Mouse (Mus musculus) layer of hippocampus, adult 2 months (tissue): ENCODE measurements around the gene Epb41. TPM values are rescaled to one million over a fixed set of nuclear protein-coding genes. Genes with fewer than 3 reads are reported as not detected.
A peak's percentile ranks its signal among the peaks of the same experiment; 100 is the strongest.

Experiments
- DNase-seq, 2 experiments: peaks; one replicate each; pipeline ENCODE4 v3.0.0; 2022; ENCODE audit warnings: low spot score in 2 of 2
- H3K27ac ChIP-seq: fragments of 200-600 bp; 2 replicates; pipeline ENCODE4 v1.8.1; 2022
- H3K4me3 ChIP-seq: fragments of 200-600 bp; 2 replicates; pipeline ENCODE4 v1.8.1; 2022; ENCODE audit warnings: mild to moderate bottlenecking
- CTCF ChIP-seq: fragments of 200-600 bp; conservative IDR thresholded peaks from 2 replicates; pipeline ENCODE4 v1.8.1; 2022; ENCODE audit warnings: antibody characterized with exemption, mild to moderate bottlenecking, moderate library complexity
- total RNA-seq, 2 experiments: library from RNA; stranded (reverse); gene quantifications; 2 replicates each; pipeline ENCODE4 v1.2.3; 2021

The Epb41 gene
- total RNA-seq, 2 experiments from 2014 or later, result 21.5 to 23.2 TPM

- DNase-seq, result no peak
- no peak for TF ChIP-seq CTCF
- no peak overlapping the region for H3K4me3 ChIP-seq
- no peak overlapping the region for H3K27ac ChIP-seq
Observed at GRCm38 (mm10) chr4:131917010-131917555, 158.0 kb downstream of the Epb41 start.

DNA sequence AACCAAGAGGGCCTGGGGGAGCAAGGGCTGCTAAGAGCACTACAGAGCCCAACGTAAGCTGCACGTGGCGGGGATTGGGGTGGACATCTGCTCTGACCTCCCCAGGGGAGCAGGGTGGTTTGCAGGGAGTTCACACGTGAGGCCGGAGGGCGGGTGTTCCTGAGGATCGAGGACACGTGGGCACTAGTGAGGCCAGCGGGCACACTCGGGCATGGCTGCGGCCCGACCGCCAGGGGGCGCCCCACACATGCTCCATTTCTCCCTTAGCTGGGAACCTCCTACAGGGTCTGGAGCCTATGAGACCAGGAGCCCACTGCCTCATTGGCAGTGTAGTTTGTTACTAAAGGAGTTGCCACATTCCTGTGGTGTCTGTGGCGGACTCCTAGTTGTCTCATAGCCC is 158.7 kb downstream of the Epb41 start:
- Histone ChIP-seq H3K4me3 (no peak overlapping the region), H3K27ac (no peak overlapping the region)
- DNase-seq, result peak; percentile 39 to 82
- peak; percentile 96 for TF ChIP-seq CTCF

DNA sequence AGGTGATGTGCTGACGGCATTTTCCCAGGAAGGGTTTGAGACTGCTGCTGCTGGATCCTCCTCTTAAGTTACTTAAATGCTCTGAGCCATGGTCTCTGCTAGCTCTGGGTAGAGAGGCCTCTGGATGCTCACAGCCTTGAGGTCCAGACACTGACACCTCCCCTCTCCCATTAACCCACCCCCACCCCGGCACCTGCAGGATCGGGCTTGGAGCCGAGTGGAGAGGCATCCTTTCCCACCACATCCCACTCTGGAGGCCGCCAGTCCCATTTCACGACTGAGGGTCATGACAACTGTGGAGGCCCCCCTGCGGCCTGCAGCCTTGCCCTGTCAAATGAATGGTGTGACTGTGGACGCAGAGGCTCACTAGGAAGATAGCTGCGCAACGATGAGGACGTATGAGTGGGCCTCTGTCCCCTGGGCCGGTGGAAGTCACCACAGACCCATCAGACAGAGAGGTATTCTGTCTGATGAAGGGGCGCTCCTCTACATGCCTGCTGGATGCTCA is 159.2 kb downstream of the Epb41 start:
- DNase-seq, result no peak
- H3K27ac ChIP-seq, result no peak overlapping the region
- H3K4me3 ChIP-seq, result no peak overlapping the region
- TF ChIP-seq CTCF, result no peak

- Histone ChIP-seq H3K27ac (no peak overlapping the region), H3K4me3 (peak overlapping the region; percentile 30)
- no peak for DNase-seq
- TF ChIP-seq CTCF, result no peak
Observed at GRCm38 (mm10) chr4:131914891-131915469, 160.1 kb downstream of the Epb41 start.

- no peak overlapping the region for H3K4me3 ChIP-seq
- no peak for DNase-seq
- no peak for TF ChIP-seq CTCF
- H3K27ac ChIP-seq, result no peak overlapping the region
Observed at GRCm38 (mm10) chr4:131914046-131914643, 161.0 kb downstream of the Epb41 start.

DNA sequence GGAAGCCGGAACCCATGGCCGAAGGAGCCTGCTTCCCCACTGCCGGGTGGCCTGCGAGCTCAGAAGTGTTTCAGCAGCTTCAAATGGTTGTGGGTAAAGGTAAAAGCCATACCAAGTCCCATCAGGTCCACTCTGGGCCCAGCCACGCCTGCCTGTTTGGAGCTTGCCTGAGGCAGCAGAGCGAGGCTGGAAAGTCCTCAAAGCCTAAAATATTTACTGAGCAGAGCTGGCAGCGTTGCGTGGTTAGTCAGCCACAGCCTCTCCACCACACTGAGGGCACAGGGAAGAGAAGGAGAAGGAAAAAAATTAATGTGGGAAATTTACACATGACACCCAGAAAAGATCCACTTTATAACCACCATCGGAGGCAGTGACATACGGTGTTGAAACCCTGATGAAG is 161.6 kb downstream of the Epb41 start:
- H3K27ac ChIP-seq, result no peak overlapping the region
- DNase-seq, result no peak
- no peak for TF ChIP-seq CTCF

DNA sequence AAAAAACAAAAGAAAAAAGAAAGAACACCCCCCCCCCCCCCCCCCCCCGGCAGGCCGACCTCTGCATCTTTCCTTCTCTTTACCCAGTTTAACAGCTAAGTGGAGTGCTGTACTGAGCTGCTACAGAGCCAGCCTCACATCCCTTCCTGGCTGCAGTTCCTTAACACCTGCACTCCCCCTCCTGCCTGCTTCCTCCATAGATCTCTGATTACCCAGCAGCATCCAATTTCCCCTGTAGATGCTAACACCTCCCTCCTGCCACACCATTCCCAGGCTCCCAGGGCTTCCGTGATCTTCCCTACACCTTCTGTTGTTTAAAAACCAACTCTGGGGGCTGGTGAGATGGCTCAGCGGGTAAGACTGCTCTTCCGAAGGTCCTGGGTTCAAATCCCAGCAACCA is 163.6 kb downstream of the Epb41 start:
- TF ChIP-seq CTCF, result no peak
- Histone ChIP-seq H3K27ac (no peak overlapping the region), H3K4me3 (no peak overlapping the region)
- no peak for DNase-seq

More for the DNA sequence above, 161.6 kb downstream of the Epb41 start:
- H3K4me3 ChIP-seq, result no peak overlapping the region

- TF ChIP-seq CTCF, result no peak
- DNase-seq, result no peak
- Histone ChIP-seq H3K27ac (no peak overlapping the region), H3K4me3 (no peak overlapping the region)
Observed at GRCm38 (mm10) chr4:131910237-131910994, 164.7 kb downstream of the Epb41 start.

DNA sequence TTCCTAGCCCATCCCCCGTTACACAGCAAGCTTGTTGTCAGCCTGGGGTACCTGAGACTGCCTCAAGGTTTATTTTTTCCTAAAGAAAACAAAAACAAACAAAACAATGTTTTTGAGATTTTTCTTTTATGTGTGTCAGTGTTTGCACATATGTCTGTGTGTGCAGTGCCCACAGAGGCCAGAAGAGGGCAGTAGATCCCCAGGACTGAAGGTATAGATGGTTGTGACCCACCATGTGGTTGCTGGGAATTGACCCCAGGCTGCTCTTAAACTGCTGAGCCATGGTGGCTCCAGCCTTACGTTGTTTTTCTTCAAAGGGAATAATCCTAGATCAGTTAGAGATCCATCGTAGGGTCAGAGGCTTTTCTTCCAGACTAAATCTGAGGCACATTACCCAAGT is 167.2 kb downstream of the Epb41 start:
- H3K27ac ChIP-seq, result no peak overlapping the region
- H3K4me3 ChIP-seq, result no peak overlapping the region
- TF ChIP-seq CTCF, result peak; percentile 65
- no peak for DNase-seq

- Histone ChIP-seq H3K4me3 (no peak overlapping the region), H3K27ac (no peak overlapping the region)
- no peak for TF ChIP-seq CTCF
- DNase-seq, result no peak
Observed at GRCm38 (mm10) chr4:131906423-131906822, 168.7 kb downstream of the Epb41 start.

DNA sequence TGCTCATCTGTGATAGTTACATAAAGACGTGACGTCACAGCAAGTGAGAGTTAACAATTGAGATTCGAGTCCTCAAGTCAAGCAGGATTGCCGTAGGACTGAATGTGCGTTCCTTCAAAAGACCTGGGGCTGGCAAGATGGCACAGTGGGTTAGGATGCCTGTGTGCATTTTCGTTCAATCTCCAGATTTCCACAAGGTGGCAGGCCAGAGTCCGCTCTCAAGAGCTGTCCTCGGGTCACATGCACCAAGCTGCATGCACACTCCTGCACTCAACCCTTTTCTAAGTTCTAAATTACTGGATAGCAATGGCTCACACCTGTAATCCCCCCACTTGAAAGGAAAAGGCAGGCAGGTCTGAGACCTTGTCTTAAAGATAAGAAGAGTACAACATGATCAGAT is 170.6 kb downstream of the Epb41 start:
- Histone ChIP-seq H3K4me3 (no peak overlapping the region), H3K27ac (no peak overlapping the region)
- peak; percentile 74 for TF ChIP-seq CTCF
- DNase-seq, result no peak

GRCm38 (mm10) chr4:131901090-131901489 is 174.0 kb downstream of the Epb41 start:
- H3K4me3 ChIP-seq, result no peak overlapping the region
- DNase-seq, result no peak
- TF ChIP-seq CTCF, result no peak
- H3K27ac ChIP-seq, result no peak overlapping the region

DNA sequence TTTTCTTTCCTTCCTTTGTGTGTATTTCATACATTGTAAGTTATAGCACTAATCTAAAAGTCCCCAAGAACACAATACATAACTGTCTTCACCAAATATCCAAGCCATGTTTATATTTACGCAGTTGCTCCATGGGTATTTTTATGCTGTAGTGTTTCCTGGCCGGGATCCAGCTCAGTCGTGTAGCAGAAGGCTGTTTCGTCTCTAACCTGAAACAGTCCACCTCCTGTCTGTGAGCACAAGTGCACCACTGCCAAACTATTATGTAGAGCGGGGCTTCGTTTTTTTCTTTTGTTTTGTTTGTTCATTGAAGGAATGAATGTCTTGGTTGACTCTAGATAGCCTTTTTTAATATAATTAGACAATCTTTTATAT is 176.0 kb downstream of the Epb41 start:
- no peak for DNase-seq
- Histone ChIP-seq H3K27ac (no peak overlapping the region), H3K4me3 (no peak overlapping the region)
- no peak for TF ChIP-seq CTCF
